Mouse (Mus musculus): ENCODE measurements around the gene Znrd1. TPM values are rescaled to one million over a fixed set of nuclear protein-coding genes. Genes with fewer than 3 reads are reported as not detected.
A peak's percentile ranks its signal among the peaks of the same experiment; 100 is the strongest.

Gene Znrd1
- total and polyA plus RNA-seq, 3 experiments, result 6.8 to 154 (median 127) TPM

- no peak overlapping the region for H3K4me3 ChIP-seq (ENCODE audit: low read depth, low read length)
- no peaks in the 10 kb centered on the region for H3K9me3 ChIP-seq (replicated peaks)
- TF ChIP-seq TAL1 (conservative IDR thresholded peaks at IDR 0.05; ENCODE audit: low read depth, low read length) (no peak), GATA2 (IDR thresholded peaks at IDR 0.05; ENCODE audit: borderline replicate concordance, low read depth, low read length) (no peak), POLR2AphosphoS5 (IDR thresholded peaks at IDR 0.05; ENCODE audit: insufficient replicate concordance, low read depth, low read length) (no peak)
- peaks cover 52% of the 10 kb centered on the region for H3K36me3 ChIP-seq (replicated peaks)
- no peaks in the 10 kb centered on the region for H3K27me3 ChIP-seq (ENCODE audit: insufficient read depth, low read length)
- ATAC-seq (ENCODE audit: extremely low read depth, insufficient number of reproducible peaks, low FRiP score, poor library complexity, severe bottlenecking), result no peak
- no peak for DNase-seq (ENCODE audit: low spot score)
- H3K4me1 ChIP-seq (ENCODE audit: insufficient read depth, low read depth, low read length), result peaks cover 22% of the 10 kb centered on the region
Observed at GRCm38 (mm10) chr17:36953062-36953461, 5.3 kb downstream of the Znrd1 start.

- Histone ChIP-seq H3K9me3 (replicated peaks) (no peaks in the 10 kb centered on the region), H3K36me3 (replicated peaks) (peaks cover 56% of the 10 kb centered on the region), H3K4me3 (ENCODE audit: low read depth, low read length) (no peak overlapping the region), H3K4me1 (ENCODE audit: insufficient read depth, low read depth, low read length) (peaks cover 19% of the 10 kb centered on the region), H3K27me3 (ENCODE audit: insufficient read depth, low read length) (no peaks in the 10 kb centered on the region)
- DNase-seq (ENCODE audit: low spot score), result no peak
- no peak for ATAC-seq (ENCODE audit: extremely low read depth, insufficient number of reproducible peaks, low FRiP score, poor library complexity, severe bottlenecking)
- TF ChIP-seq POLR2AphosphoS5 (IDR thresholded peaks at IDR 0.05; ENCODE audit: insufficient replicate concordance, low read depth, low read length), result no peak
- TF ChIP-seq CTCF (IDR thresholded peaks at IDR 0.05; ENCODE audit: low read depth, low read length), result no peak
- no peak for TF ChIP-seq GATA2 (IDR thresholded peaks at IDR 0.05; ENCODE audit: borderline replicate concordance, low read depth, low read length)
- no peak for TF ChIP-seq TAL1 (conservative IDR thresholded peaks at IDR 0.05; ENCODE audit: low read depth, low read length)
- no peak for TF ChIP-seq GATA1 (IDR thresholded peaks at IDR 0.05; ENCODE audit: borderline replicate concordance, low read length)
Observed at GRCm38 (mm10) chr17:36952631-36953030, 5.7 kb downstream of the Znrd1 start.

GRCm38 (mm10) chr17:36950981-36951947, 7.1 kb downstream of the Znrd1 start, which contains the start of gene Ppp1r11:
Gene Ppp1r11, minus strand, starts transcription at chr17:36951741.
- peak; percentile 99 for ATAC-seq (ENCODE audit: extremely low read depth, insufficient number of reproducible peaks, low FRiP score, poor library complexity, severe bottlenecking)
- Histone ChIP-seq H3K4me3 (ENCODE audit: low read depth, low read length) (peak within 1 kb of the TSS; percentile 77), H3K36me3 (replicated peaks) (peaks cover 56% of the 10 kb centered on the region), H3K27me3 (ENCODE audit: insufficient read depth, low read length) (no peaks in the 10 kb centered on the region; the same call in 1 of the 2 replicates), H3K4me1 (ENCODE audit: insufficient read depth, low read depth, low read length) (peaks cover 12% of the 10 kb centered on the region), H3K9me3 (replicated peaks) (peaks cover 7% of the 10 kb centered on the region)
- DNase-seq (ENCODE audit: low spot score), result peak; percentile 75
- no peak for TF ChIP-seq GATA2 (IDR thresholded peaks at IDR 0.05; ENCODE audit: borderline replicate concordance, low read depth, low read length)
- no peak for TF ChIP-seq POLR2AphosphoS5 (IDR thresholded peaks at IDR 0.05; ENCODE audit: insufficient replicate concordance, low read depth, low read length)
- TF ChIP-seq GATA1 (IDR thresholded peaks at IDR 0.05; ENCODE audit: borderline replicate concordance, low read length), result no peak
- TF ChIP-seq TAL1 (conservative IDR thresholded peaks at IDR 0.05; ENCODE audit: low read depth, low read length), result no peak
- no peak for TF ChIP-seq CTCF (IDR thresholded peaks at IDR 0.05; ENCODE audit: low read depth, low read length)

- peaks cover 7% of the 10 kb centered on the region for H3K9me3 ChIP-seq (replicated peaks)
- no peak for ATAC-seq (ENCODE audit: extremely low read depth, insufficient number of reproducible peaks, low FRiP score, poor library complexity, severe bottlenecking)
- no peaks in the 10 kb centered on the region; the same call in 1 of the 2 replicates for H3K27me3 ChIP-seq (ENCODE audit: insufficient read depth, low read length)
- DNase-seq (ENCODE audit: low spot score), result no peak
- no peak overlapping the region for H3K4me3 ChIP-seq (ENCODE audit: low read depth, low read length)
- H3K36me3 ChIP-seq (replicated peaks), result peaks cover 45% of the 10 kb centered on the region
- no peak for TF ChIP-seq TAL1 (conservative IDR thresholded peaks at IDR 0.05; ENCODE audit: low read depth, low read length)
- TF ChIP-seq GATA2 (IDR thresholded peaks at IDR 0.05; ENCODE audit: borderline replicate concordance, low read depth, low read length), result no peak
- TF ChIP-seq CTCF (IDR thresholded peaks at IDR 0.05; ENCODE audit: low read depth, low read length), result no peak
- TF ChIP-seq POLR2AphosphoS5 (IDR thresholded peaks at IDR 0.05; ENCODE audit: insufficient replicate concordance, low read depth, low read length), result no peak
- TF ChIP-seq GATA1 (IDR thresholded peaks at IDR 0.05; ENCODE audit: borderline replicate concordance, low read length), result no peak
- H3K4me1 ChIP-seq (ENCODE audit: insufficient read depth, low read depth, low read length), result peaks cover 12% of the 10 kb centered on the region
Observed at GRCm38 (mm10) chr17:36949265-36949664, 9.1 kb downstream of the Znrd1 start.

GRCm38 (mm10) chr17:36948286-36948685, 10.1 kb downstream of the Znrd1 start:
- no peak overlapping the region for H3K4me3 ChIP-seq (ENCODE audit: low read depth, low read length)
- ATAC-seq (ENCODE audit: extremely low read depth, insufficient number of reproducible peaks, low FRiP score, poor library complexity, severe bottlenecking), result no peak
- no peaks in the 10 kb centered on the region; the same call in 1 of the 2 replicates for H3K27me3 ChIP-seq (ENCODE audit: insufficient read depth, low read length)

More at GRCm38 (mm10) chr17:36948286-36948685, 10.1 kb downstream of the Znrd1 start:
- no peak for TF ChIP-seq GATA1 (IDR thresholded peaks at IDR 0.05; ENCODE audit: borderline replicate concordance, low read length)
- no peak for TF ChIP-seq CTCF (IDR thresholded peaks at IDR 0.05; ENCODE audit: low read depth, low read length)
- no peak for TF ChIP-seq POLR2AphosphoS5 (IDR thresholded peaks at IDR 0.05; ENCODE audit: insufficient replicate concordance, low read depth, low read length)
- TF ChIP-seq TAL1 (conservative IDR thresholded peaks at IDR 0.05; ENCODE audit: low read depth, low read length), result no peak
- no peak for TF ChIP-seq GATA2 (IDR thresholded peaks at IDR 0.05; ENCODE audit: borderline replicate concordance, low read depth, low read length)
- DNase-seq (ENCODE audit: low spot score), result no peak
- H3K36me3 ChIP-seq (replicated peaks), result peaks cover 40% of the 10 kb centered on the region
- H3K4me1 ChIP-seq (ENCODE audit: insufficient read depth, low read depth, low read length), result peaks cover 12% of the 10 kb centered on the region
- peaks cover 7% of the 10 kb centered on the region for H3K9me3 ChIP-seq (replicated peaks)
